Mouse (Mus musculus): ENCODE data around the gene Sgtb.

DNA sequence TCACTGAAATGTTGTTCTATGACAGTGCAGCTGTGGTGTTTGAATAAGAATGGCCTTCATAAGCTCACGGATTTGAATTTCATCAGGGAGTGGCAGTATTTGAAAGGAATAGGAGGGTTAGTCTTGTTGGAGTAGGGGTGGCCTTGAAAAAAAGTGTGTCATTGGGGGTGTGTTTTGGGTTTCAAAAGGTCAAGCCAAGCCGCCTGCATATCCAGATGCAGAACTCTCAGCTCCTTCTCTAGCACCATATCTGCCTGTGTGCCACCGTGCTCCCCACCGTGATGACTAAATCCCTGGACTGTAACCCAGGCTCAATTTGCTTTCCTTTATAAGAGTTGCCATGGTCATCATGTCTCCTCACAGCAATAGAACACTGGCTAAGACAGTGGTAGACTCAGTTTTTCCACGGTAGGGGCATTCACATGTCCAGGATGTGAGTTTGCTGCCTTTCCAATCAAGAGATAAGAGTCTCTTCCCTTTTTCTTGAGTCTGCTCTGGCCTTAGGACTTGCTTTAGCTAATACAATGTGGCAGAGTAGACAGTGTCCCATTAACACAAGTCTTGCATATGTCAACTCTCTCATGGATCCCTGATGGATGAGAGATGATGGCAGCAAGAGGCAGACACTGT lies 7.8 kb upstream of the Sgtb start:
- TF ChIP-seq POLR2A (IDR thresholded peaks at IDR 0.05; ENCODE audit: borderline replicate concordance, control insufficient read depth, low read depth, low read length) (no peak), CTCF (IDR thresholded peaks at IDR 0.05; ENCODE audit: control insufficient read depth, insufficient read depth, low read length) (no peak)
